Mouse (Mus musculus) limb, embryonic 12.5 days (tissue): ENCODE measurements around the gene Hpn. TPM values are rescaled to one million over a fixed set of nuclear protein-coding genes. Genes with fewer than 3 reads are reported as not detected.

Experiments used
- ATAC-seq: fragments of 200-750 bp; cut with Nextera tagmentation; 2 replicates; pipeline ENCODE4 v1.8.0; 2017; ENCODE audit warnings: low read depth, moderate TSS enrichment; ENCODE audit not compliant: insufficient number of reproducible peaks, insufficient read depth, low FRiP score, low TSS enrichment
- H3K27ac ChIP-seq: fragments of 300-500 bp; sonication (generic); 2 replicates; pipeline ENCODE4 v1.5.1; 2016; ENCODE audit warnings: mild to moderate bottlenecking, moderate library complexity
- H3K27me3 ChIP-seq: fragments of 300-500 bp; sonication (generic); 2 replicates; pipeline ENCODE4 v1.6.1; 2016; ENCODE audit warnings: mild to moderate bottlenecking, moderate library complexity
- H3K36me3 ChIP-seq: fragments of 300-500 bp; sonication (generic); 2 replicates; pipeline ENCODE4 v1.6.1; 2016; ENCODE audit warnings: mild to moderate bottlenecking, moderate library complexity
- H3K4me1 ChIP-seq: fragments of 300-500 bp; sonication (generic); replicated peaks from 2 replicates; pipeline ENCODE4 v1.6.1; 2016
- H3K4me2 ChIP-seq: fragments of 300-500 bp; sonication (generic); 2 replicates; pipeline ENCODE4 v1.6.1; 2016; ENCODE audit warnings: mild to moderate bottlenecking, moderate library complexity
- H3K4me3 ChIP-seq: fragments of 300-500 bp; sonication (generic); replicated peaks from 2 replicates; pipeline ENCODE4 v1.5.1; 2016; ENCODE audit warnings: mild to moderate bottlenecking
- H3K9ac ChIP-seq: fragments of 300-500 bp; sonication (generic); replicated peaks from 2 replicates; pipeline ENCODE4 v1.6.1; 2016; ENCODE audit warnings: mild to moderate bottlenecking, moderate library complexity
- H3K9me3 ChIP-seq: fragments of 300-500 bp; sonication (generic); 2 replicates; pipeline ENCODE4 v1.6.1; 2016; ENCODE audit warnings: mild to moderate bottlenecking, moderate library complexity
- WGBS: fragments of 180-500 bp; shearing (Covaris S2); methylation state at CpG from one replicate; pipeline ENCODE4 v1.1.7; 2016; 5-methylcytosine and 5-hydroxymethylcytosine counted together
- polyA plus RNA-seq: library from polyadenylated mRNA; unstranded; fragments of >200 nt; fragmentation: Nextera tagmentation; extraction: Ambion mirVana; gene quantifications from 2 replicates; pipeline ENCODE4 v1.2.1, GENCODE M21; 2016

Gene Hpn
- polyA plus RNA-seq, 1 experiment from 2014 or later, result 3.6 TPM

DNA sequence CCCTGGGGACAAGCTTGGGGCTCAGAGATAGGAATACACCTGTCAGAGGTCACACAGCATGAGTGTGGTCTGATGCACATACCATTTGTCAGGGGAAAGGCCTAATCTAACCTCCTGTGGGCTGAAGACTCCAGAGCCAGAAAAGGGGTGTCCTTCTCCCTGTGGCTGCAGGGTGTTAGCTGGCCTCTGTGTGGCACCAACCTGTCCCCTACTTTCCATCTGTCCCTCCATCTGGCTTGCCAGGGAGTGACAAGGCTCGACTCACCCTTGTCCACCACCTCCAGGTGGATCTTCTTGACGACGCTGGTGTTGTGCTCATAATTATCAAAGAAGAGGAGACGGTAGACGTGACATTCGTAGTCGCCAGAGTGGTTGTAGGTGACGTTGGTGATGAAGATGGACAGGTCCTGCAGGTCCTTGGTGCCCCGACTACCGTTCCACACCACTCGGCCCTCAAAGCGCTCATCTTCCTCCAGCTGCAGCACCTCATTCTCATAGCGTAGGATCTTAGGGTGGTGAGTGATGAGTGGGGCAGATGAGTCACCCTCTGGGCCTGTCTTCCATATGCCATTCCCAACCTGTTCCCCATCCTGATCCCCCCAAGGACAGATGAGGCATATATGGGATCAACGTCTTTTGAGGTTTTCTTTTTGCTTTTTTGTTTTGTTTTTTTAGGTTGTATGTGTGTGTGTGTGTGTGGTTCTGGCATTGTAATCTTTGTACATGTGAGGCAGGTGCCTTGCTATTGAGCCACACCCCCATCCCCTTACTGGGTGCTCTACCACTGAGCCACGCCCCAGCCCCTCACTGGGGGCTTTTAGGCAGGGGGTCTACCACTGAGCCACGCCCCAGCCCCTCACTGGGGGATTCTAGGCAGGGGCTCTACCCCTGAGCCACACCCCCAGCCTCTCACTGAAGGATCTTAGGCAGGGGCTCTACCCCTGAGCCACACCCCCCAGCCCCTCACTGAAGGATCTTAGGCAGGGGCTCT, 7.8 kb upstream of the Hpn start:
- H3K36me3 ChIP-seq, result 0 out of 2 replicates have a peak, but pooled peaks cover under 1% of the 10 kb centered on the region
- 88% methylated on average over 16 of the region's 16 CpGs for WGBS
- no peaks in the 10 kb centered on the region for H3K9me3 ChIP-seq
- no peak overlapping the region for H3K4me3 ChIP-seq
- peaks cover 41% of the 10 kb centered on the region for H3K27me3 ChIP-seq
- peaks cover 23% of the 10 kb centered on the region for H3K4me1 ChIP-seq
- ATAC-seq, result no peak
- H3K9ac ChIP-seq, result no peak overlapping the region
- no peak overlapping the region for H3K4me2 ChIP-seq
- H3K27ac ChIP-seq, result no peak overlapping the region

DNA sequence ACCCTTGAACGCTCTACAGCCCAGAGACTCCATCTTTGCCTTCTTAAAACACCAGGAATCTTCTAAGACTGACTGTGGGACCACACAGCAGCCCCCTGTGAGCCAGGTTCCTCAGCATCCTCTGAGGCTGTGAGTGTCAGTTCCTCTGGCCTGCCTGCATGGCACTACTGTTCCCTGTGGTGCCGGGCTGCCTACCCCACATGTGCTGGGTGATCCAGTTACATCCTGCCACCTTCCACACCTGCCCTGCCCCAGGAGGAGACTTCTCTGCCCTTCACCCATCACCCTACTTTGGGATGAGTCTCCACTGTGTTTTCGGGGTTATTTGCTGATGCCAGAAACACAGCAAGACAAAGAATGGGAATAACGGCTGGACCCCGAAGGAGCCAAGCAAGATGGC, 4.5 kb upstream of the Hpn start:
- WGBS, result 84% methylated on average over 5 of the region's 5 CpGs
- no peak overlapping the region for H3K4me2 ChIP-seq
- ATAC-seq, result no peak
- peaks cover 10% of the 10 kb centered on the region for H3K27me3 ChIP-seq
- H3K36me3 ChIP-seq, result no peaks in the 10 kb centered on the region
- H3K9ac ChIP-seq, result no peak overlapping the region
- H3K27ac ChIP-seq, result no peak overlapping the region
- no peak overlapping the region for H3K4me3 ChIP-seq
- H3K4me1 ChIP-seq, result peaks cover 21% of the 10 kb centered on the region
- no peaks in the 10 kb centered on the region for H3K9me3 ChIP-seq

- ATAC-seq, result no peak
- H3K36me3 ChIP-seq, result no peaks in the 10 kb centered on the region
- no peak overlapping the region for H3K9ac ChIP-seq
- H3K4me1 ChIP-seq, result peaks cover 21% of the 10 kb centered on the region
- H3K4me2 ChIP-seq, result no peak overlapping the region
- no peak overlapping the region for H3K4me3 ChIP-seq
- peaks cover 2% of the 10 kb centered on the region for H3K27me3 ChIP-seq
- H3K27ac ChIP-seq, result no peak overlapping the region
- 77% methylated on average over 7 of the region's 7 CpGs for WGBS
- H3K9me3 ChIP-seq, result no peaks in the 10 kb centered on the region
These were observed 3.4 kb upstream of the Hpn start for GRCm38 (mm10) chr7:31118486-31118885.

- H3K9me3 ChIP-seq, result no peaks in the 10 kb centered on the region
- no peaks in the 10 kb centered on the region for H3K36me3 ChIP-seq
- no peak overlapping the region for H3K4me3 ChIP-seq
- no peak overlapping the region for H3K27ac ChIP-seq
- H3K9ac ChIP-seq, result no peak overlapping the region
- peaks cover 21% of the 10 kb centered on the region for H3K4me1 ChIP-seq
- WGBS, result 88% methylated on average over 11 of the region's 11 CpGs
- ATAC-seq, result no peak
- H3K27me3 ChIP-seq, result peaks cover 2% of the 10 kb centered on the region
- no peak overlapping the region for H3K4me2 ChIP-seq
These were observed 2.4 kb upstream of the Hpn start for GRCm38 (mm10) chr7:31117465-31117864.

GRCm38 (mm10) chr7:31116721-31117145, 1.6 kb upstream of the Hpn start:
- no peak for ATAC-seq
- Histone ChIP-seq H3K4me2 (no peak overlapping the region), H3K9ac (no peak overlapping the region), H3K36me3 (no peaks in the 10 kb centered on the region), H3K27me3 (peaks cover 2% of the 10 kb centered on the region), H3K27ac (no peak overlapping the region), H3K9me3 (no peaks in the 10 kb centered on the region), H3K4me3 (no peak overlapping the region), H3K4me1 (peaks cover 21% of the 10 kb centered on the region)
- 36% methylated on average over 14 of the region's 16 CpGs for WGBS

DNA sequence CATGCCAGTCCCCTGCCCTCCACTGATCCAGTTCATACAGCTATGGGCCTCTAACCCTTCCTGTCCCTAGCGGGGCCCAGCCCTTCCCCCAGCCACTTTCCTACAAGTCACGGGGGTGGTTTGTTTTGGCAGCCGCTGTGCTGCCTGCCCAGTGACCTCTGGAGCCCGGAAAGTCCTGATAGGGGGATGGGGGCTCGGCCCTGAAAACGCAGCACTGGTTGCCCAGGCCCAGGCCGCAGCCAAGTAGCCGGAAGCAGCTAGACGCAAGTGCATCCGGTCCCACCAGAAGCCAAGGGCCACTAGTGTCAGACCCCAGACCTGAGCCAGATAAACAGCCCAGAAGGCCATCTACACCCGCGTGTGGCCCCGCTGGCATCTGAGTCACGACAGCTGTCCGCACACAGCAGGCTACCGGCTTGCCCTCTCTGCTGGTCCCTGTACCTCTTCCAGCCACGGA, 525 bp upstream of the Hpn start:
- Histone ChIP-seq H3K4me3 (no peak overlapping the region), H3K36me3 (no peaks in the 10 kb centered on the region), H3K27me3 (peaks cover 2% of the 10 kb centered on the region), H3K4me1 (peaks cover 15% of the 10 kb centered on the region), H3K27ac (peak overlapping the region; percentile 53; the same call in 1 of the 2 replicates), H3K4me2 (peak overlapping the region; percentile 42), H3K9me3 (no peaks in the 10 kb centered on the region), H3K9ac (peak overlapping the region; percentile 19; the same call in 1 of the 2 replicates)
- 29% methylated on average over 17 of the region's 17 CpGs for WGBS
- peak; percentile 20; the same call in 1 of the 2 replicates for ATAC-seq

GRCm38 (mm10) chr7:31114646-31115045, 444 bp downstream of the Hpn start:
- 49% methylated on average over 10 of the region's 10 CpGs for WGBS

DNA sequence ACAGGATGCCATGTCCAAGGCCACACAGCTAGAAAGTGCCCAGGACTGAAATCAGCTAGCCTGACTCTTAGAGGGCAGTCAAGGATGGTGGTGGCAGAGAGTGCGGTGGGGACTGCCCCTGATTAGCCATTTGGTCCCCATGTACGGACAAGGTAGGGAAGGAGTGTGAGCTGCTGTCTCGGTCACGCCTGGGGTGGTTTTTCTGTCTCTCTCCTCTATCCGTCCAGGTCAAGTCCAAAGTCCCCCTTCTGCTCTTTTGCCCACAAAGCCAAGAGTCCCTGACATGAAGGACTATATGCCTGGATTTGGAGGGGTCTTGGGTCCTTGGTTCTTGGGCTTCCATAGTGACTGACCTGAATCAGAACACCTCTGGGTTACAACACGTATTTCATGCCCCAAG, 1.3 kb downstream of the Hpn start:
- Histone ChIP-seq H3K9ac (no peak overlapping the region; the same call in 1 of the 2 replicates), H3K36me3 (no peaks in the 10 kb centered on the region), H3K27ac (no peak overlapping the region), H3K4me1 (peaks cover 15% of the 10 kb centered on the region), H3K4me2 (no peak overlapping the region), H3K27me3 (peaks cover 2% of the 10 kb centered on the region), H3K4me3 (no peak overlapping the region), H3K9me3 (no peaks in the 10 kb centered on the region)
- 67% methylated on average over 6 of the region's 6 CpGs for WGBS
- ATAC-seq, result no peak

More at GRCm38 (mm10) chr7:31114646-31115045, 444 bp downstream of the Hpn start:
- H3K4me1 ChIP-seq, result peaks cover 15% of the 10 kb centered on the region
- H3K4me3 ChIP-seq, result 0 out of 2 replicates have a peak overlapping the region, but pooled peaks have one; percentile 11
- no peak overlapping the region; the same call in 1 of the 2 replicates for H3K9ac ChIP-seq
- H3K4me2 ChIP-seq, result peak overlapping the region; percentile 42; the same call in 1 of the 2 replicates
- no peaks in the 10 kb centered on the region for H3K36me3 ChIP-seq
- peaks cover 2% of the 10 kb centered on the region for H3K27me3 ChIP-seq
- H3K27ac ChIP-seq, result no peak overlapping the region
- ATAC-seq, result no peak
- no peaks in the 10 kb centered on the region for H3K9me3 ChIP-seq

GRCm38 (mm10) chr7:31112036-31112435, 3.1 kb downstream of the Hpn start:
- Histone ChIP-seq H3K27me3 (peaks cover 2% of the 10 kb centered on the region), H3K9ac (no peak overlapping the region), H3K4me2 (no peak overlapping the region), H3K27ac (no peak overlapping the region), H3K4me3 (no peak overlapping the region), H3K9me3 (no peaks in the 10 kb centered on the region), H3K36me3 (no peaks in the 10 kb centered on the region), H3K4me1 (peaks cover 15% of the 10 kb centered on the region)
- WGBS, result 56% methylated on average over 4 of the region's 4 CpGs
- ATAC-seq, result no peak

DNA sequence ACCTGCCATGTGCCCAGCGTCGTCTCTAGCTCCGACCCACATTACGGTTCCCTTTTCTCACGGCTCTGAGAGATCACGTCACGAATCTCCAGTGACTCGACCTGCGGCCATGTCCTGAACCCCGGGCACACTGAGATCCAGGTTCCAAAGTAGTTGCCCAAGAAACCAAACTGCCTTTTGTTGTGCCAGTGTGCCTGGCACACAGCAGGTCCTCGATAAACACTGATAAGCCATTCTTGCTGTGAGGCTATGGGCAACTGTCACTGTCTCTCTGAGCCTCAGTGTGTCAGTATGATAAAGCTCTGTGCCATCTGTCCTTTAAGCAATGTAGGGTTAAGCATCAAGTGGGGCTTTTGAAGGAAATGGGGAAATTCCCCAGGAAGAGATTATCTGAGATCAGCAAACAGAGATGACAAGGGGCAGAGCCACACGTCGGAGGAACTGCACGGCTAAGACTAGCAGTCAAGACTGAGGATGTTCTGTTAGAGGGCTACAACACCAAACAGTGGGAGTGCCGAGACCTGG, 4.2 kb downstream of the Hpn start:
- no peak overlapping the region for H3K9ac ChIP-seq
- H3K4me3 ChIP-seq, result no peak overlapping the region
- no peak overlapping the region for H3K4me2 ChIP-seq
- peaks cover 2% of the 10 kb centered on the region for H3K27me3 ChIP-seq
- no peaks in the 10 kb centered on the region for H3K9me3 ChIP-seq
- WGBS, result 85% methylated on average over 15 of the region's 15 CpGs
- H3K4me1 ChIP-seq, result peaks cover 14% of the 10 kb centered on the region
- no peak overlapping the region for H3K27ac ChIP-seq
- no peak for ATAC-seq
- H3K36me3 ChIP-seq, result no peaks in the 10 kb centered on the region

GRCm38 (mm10) chr7:31109796-31110195, 5.3 kb downstream of the Hpn start:
- no peak overlapping the region for H3K9ac ChIP-seq
- no peak for ATAC-seq
- no peak overlapping the region for H3K4me2 ChIP-seq
- no peak overlapping the region for H3K4me3 ChIP-seq
- peaks cover 3% of the 10 kb centered on the region; the same call in 1 of the 2 replicates for H3K27me3 ChIP-seq
- no peaks in the 10 kb centered on the region for H3K9me3 ChIP-seq
- no peak overlapping the region for H3K27ac ChIP-seq
- no peaks in the 10 kb centered on the region for H3K36me3 ChIP-seq
- H3K4me1 ChIP-seq, result peaks cover 3% of the 10 kb centered on the region; the same call in 1 of the 2 replicates
- WGBS, result 85% methylated on average over 5 of the region's 5 CpGs
